Mouse (Mus musculus) heart, embryonic 10.5 days (tissue): ENCODE data around the gene Dgka. TPM values are rescaled to one million over a fixed set of nuclear protein-coding genes. Genes with fewer than 3 reads are reported as not detected.
"Not testable (repeated sequence)": the region's sequence is repeated elsewhere in the genome, so short reads cannot be mapped to it uniquely, and the experiment has no call there.

ENCODE experiments used
- DNase-seq: peaks from one replicate; pipeline ENCODE4 v3.0.0-alpha.2; 2017; ENCODE audit warnings: low spot score
- H3K27ac ChIP-seq: fragments of 300-500 bp; sonication (generic); 2 replicates; pipeline ENCODE4 v1.5.1; 2016; ENCODE audit warnings: mild to moderate bottlenecking
- H3K27me3 ChIP-seq: fragments of 300-500 bp; sonication (generic); 2 replicates; pipeline ENCODE4 v1.6.1; 2016; ENCODE audit warnings: mild to moderate bottlenecking; ENCODE audit not compliant: poor library complexity, insufficient read depth, severe bottlenecking
- H3K36me3 ChIP-seq: fragments of 300-500 bp; sonication (generic); 2 replicates; pipeline ENCODE4 v1.6.1; 2016; ENCODE audit warnings: mild to moderate bottlenecking, moderate library complexity
- H3K4me1 ChIP-seq: fragments of 300-500 bp; sonication (generic); 2 replicates; pipeline ENCODE4 v1.6.1; 2016; ENCODE audit warnings: mild to moderate bottlenecking
- H3K4me3 ChIP-seq: fragments of 300-500 bp; sonication (generic); 2 replicates; pipeline ENCODE4 v1.5.1; 2016; ENCODE audit warnings: mild to moderate bottlenecking, moderate library complexity
- H3K9me3 ChIP-seq: fragments of 300-500 bp; sonication (generic); 2 replicates; pipeline ENCODE4 v1.6.1; 2016; ENCODE audit warnings: mild to moderate bottlenecking, moderate library complexity
- WGBS: fragments of 180-500 bp; shearing (Covaris S2); methylation state at CpG from one replicate; pipeline ENCODE4 v1.1.7; 2016; 5-methylcytosine and 5-hydroxymethylcytosine counted together
- polyA plus RNA-seq: library from polyadenylated mRNA; unstranded; fragments of >200 nt; fragmentation: Nextera tagmentation; extraction: Ambion mirVana; gene quantifications from 2 replicates; pipeline ENCODE4 v1.2.1, GENCODE M21; 2016

Dgka gene
- polyA plus RNA-seq, 1 experiment from 2014 or later = 4.4 TPM

GRCm38 (mm10) chr10:128747646-128748251 is 3.1 kb upstream of the Dgka start, which contains the start of gene Pym1:
Gene Pym1, plus strand, starts transcription at chr10:128747889.
- Histone ChIP-seq H3K4me3 (peak within 1 kb of the TSS; percentile 86), H3K36me3 (peaks cover 4% of the 10 kb centered on the region; the same call in 1 of the 2 replicates), H3K9me3 (no peaks in the 10 kb centered on the region), H3K27ac (peak within 1 kb of the TSS; percentile 98), H3K4me1 (peaks cover 31% of the 10 kb centered on the region), H3K27me3 (peaks cover 14% of the 10 kb centered on the region; the same call in 1 of the 2 replicates)
- peak; percentile 93 for DNase-seq
- WGBS = under 1% methylated on average over 36 of the region's 36 CpGs

GRCm38 (mm10) chr10:128746972-128747645 is 2.5 kb upstream of the Dgka start:
- no peaks in the 10 kb centered on the region for H3K36me3 ChIP-seq

GRCm38 (mm10) chr10:128745946-128746613 is 1.4 kb upstream of the Dgka start:
- Histone ChIP-seq H3K9me3 (no peaks in the 10 kb centered on the region), H3K27ac (no peak overlapping the region), H3K27me3 (peaks cover 27% of the 10 kb centered on the region), H3K4me1 (peaks cover 34% of the 10 kb centered on the region), H3K4me3 (no peak overlapping the region), H3K36me3 (no peaks in the 10 kb centered on the region)
- DNase-seq = no peak
- WGBS = 86% methylated on average over 10 of the region's 10 CpGs

More at GRCm38 (mm10) chr10:128746972-128747645, 2.5 kb upstream of the Dgka start:
- H3K27me3 ChIP-seq = peaks cover 20% of the 10 kb centered on the region
- peak overlapping the region; percentile 86 for H3K4me3 ChIP-seq
- no peak for DNase-seq
- peaks cover 34% of the 10 kb centered on the region for H3K4me1 ChIP-seq
- 43% methylated on average over 9 of the region's 9 CpGs for WGBS
- no peaks in the 10 kb centered on the region for H3K9me3 ChIP-seq
- peak overlapping the region; percentile 98 for H3K27ac ChIP-seq

GRCm38 (mm10) chr10:128744211-128744610 is 444 bp downstream of the Dgka start:
- H3K4me1 ChIP-seq = peaks cover 29% of the 10 kb centered on the region
- H3K4me3 ChIP-seq = peak overlapping the region; percentile 69
- no peaks in the 10 kb centered on the region for H3K36me3 ChIP-seq
- peaks cover 27% of the 10 kb centered on the region for H3K27me3 ChIP-seq
- DNase-seq = no peak
- H3K9me3 ChIP-seq = no peaks in the 10 kb centered on the region
- H3K27ac ChIP-seq = peak overlapping the region; percentile 82
- 6% methylated on average over 8 of the region's 8 CpGs for WGBS

GRCm38 (mm10) chr10:128743791-128744191 is 864 bp downstream of the Dgka start:
- no peaks in the 10 kb centered on the region for H3K9me3 ChIP-seq
- H3K27ac ChIP-seq = peak overlapping the region; percentile 82
- H3K27me3 ChIP-seq = peaks cover 27% of the 10 kb centered on the region
- H3K4me3 ChIP-seq = peak overlapping the region; percentile 69
- under 1% methylated on average over 36 of the region's 37 CpGs for WGBS
- H3K4me1 ChIP-seq = peaks cover 26% of the 10 kb centered on the region
- no peaks in the 10 kb centered on the region for H3K36me3 ChIP-seq
- peak; percentile 84 for DNase-seq

- no peak for DNase-seq
- H3K27ac ChIP-seq = peak overlapping the region; percentile 82
- H3K4me1 ChIP-seq = peaks cover 26% of the 10 kb centered on the region
- no peaks in the 10 kb centered on the region for H3K9me3 ChIP-seq
- H3K27me3 ChIP-seq = peaks cover 27% of the 10 kb centered on the region
- WGBS = 5% methylated on average over 7 of the region's 7 CpGs
- peak overlapping the region; percentile 69 for H3K4me3 ChIP-seq
- H3K36me3 ChIP-seq = no peaks in the 10 kb centered on the region
Measured at GRCm38 (mm10) chr10:128743235-128743634, 1.4 kb downstream of the Dgka start.

- Histone ChIP-seq H3K27me3 (peaks cover 27% of the 10 kb centered on the region), H3K36me3 (no peaks in the 10 kb centered on the region), H3K27ac (no peak overlapping the region), H3K9me3 (no peaks in the 10 kb centered on the region), H3K4me3 (peak overlapping the region; percentile 69; the same call in 1 of the 2 replicates), H3K4me1 (peaks cover 28% of the 10 kb centered on the region)
- 26% methylated on average over 4 of the region's 4 CpGs for WGBS
- DNase-seq = no peak
Measured at GRCm38 (mm10) chr10:128742616-128743015, 2.0 kb downstream of the Dgka start.

GRCm38 (mm10) chr10:128740296-128740695 is 4.4 kb downstream of the Dgka start:
- Histone ChIP-seq H3K9me3 (no peaks in the 10 kb centered on the region), H3K4me1 (peaks cover 28% of the 10 kb centered on the region), H3K36me3 (no peaks in the 10 kb centered on the region), H3K27ac (no peak overlapping the region), H3K27me3 (peaks cover 23% of the 10 kb centered on the region), H3K4me3 (no peak overlapping the region)
- 48% methylated on average over 2 of the region's 2 CpGs for WGBS
- no peak for DNase-seq

GRCm38 (mm10) chr10:128737435-128737834 is 7.2 kb downstream of the Dgka start:
- Histone ChIP-seq H3K9me3 (no peaks in the 10 kb centered on the region), H3K27ac (peak overlapping the region; percentile 56; the same call in 1 of the 2 replicates), H3K4me3 (peak overlapping the region; percentile 52), H3K36me3 (peaks cover 11% of the 10 kb centered on the region), H3K27me3 (peaks cover 10% of the 10 kb centered on the region), H3K4me1 (peaks cover 7% of the 10 kb centered on the region)
- 3% methylated on average over 15 of the region's 15 CpGs for WGBS
- DNase-seq = peak; percentile 79

GRCm38 (mm10) chr10:128731992-128732391 is 12.7 kb downstream of the Dgka start:
- H3K27me3 ChIP-seq = no peaks in the 10 kb centered on the region
- peaks cover 11% of the 10 kb centered on the region for H3K36me3 ChIP-seq
- peaks cover 4% of the 10 kb centered on the region; the same call in 1 of the 2 replicates for H3K4me1 ChIP-seq
- no peak for DNase-seq
- no peak overlapping the region for H3K4me3 ChIP-seq
- H3K9me3 ChIP-seq = no peaks in the 10 kb centered on the region
- no peak overlapping the region for H3K27ac ChIP-seq

GRCm38 (mm10) chr10:128731002-128731433 is 13.6 kb downstream of the Dgka start:
- no peaks in the 10 kb centered on the region for H3K27me3 ChIP-seq
- WGBS = 25% methylated on average over 10 of the region's 10 CpGs
- H3K36me3 ChIP-seq = peaks cover 11% of the 10 kb centered on the region
- DNase-seq = peak; percentile 77
- H3K27ac ChIP-seq = peak overlapping the region; percentile 10; the same call in 1 of the 2 replicates
- peaks cover 4% of the 10 kb centered on the region; the same call in 1 of the 2 replicates for H3K4me1 ChIP-seq
- H3K4me3 ChIP-seq = no peak overlapping the region
- no peaks in the 10 kb centered on the region for H3K9me3 ChIP-seq

GRCm38 (mm10) chr10:128728059-128728458 is 16.6 kb downstream of the Dgka start:
- H3K27me3 ChIP-seq = no peaks in the 10 kb centered on the region
- no peaks in the 10 kb centered on the region for H3K9me3 ChIP-seq
- peaks cover 4% of the 10 kb centered on the region; the same call in 1 of the 2 replicates for H3K4me1 ChIP-seq
- no peak for DNase-seq
- no peak overlapping the region for H3K27ac ChIP-seq
- H3K4me3 ChIP-seq = no peak overlapping the region
- H3K36me3 ChIP-seq = peaks cover 4% of the 10 kb centered on the region
- 76% methylated on average over 5 of the region's 5 CpGs for WGBS

GRCm38 (mm10) chr10:128725466-128725865 is 19.2 kb downstream of the Dgka start:
- not testable (repeated sequence) for H3K36me3 ChIP-seq, DNase-seq, H3K27me3 ChIP-seq, H3K9me3 ChIP-seq, H3K4me1 ChIP-seq, H3K4me3 ChIP-seq, H3K27ac ChIP-seq
- 79% methylated on average over 4 of the region's 4 CpGs for WGBS
